Mouse (Mus musculus) midbrain, embryonic 15.5 days (tissue): Measurements from ENCODE around the gene Chchd6. TPM values are rescaled to one million over a fixed set of nuclear protein-coding genes. Genes with fewer than 3 reads are reported as not detected.

Source experiments
- ATAC-seq: fragments of 200-750 bp; cut with Nextera tagmentation; replicated peaks from 2 replicates; pipeline ENCODE4 v1.8.0; 2017; ENCODE audit warnings: moderate TSS enrichment
- H3K27ac ChIP-seq: fragments of 300-500 bp; sonication (generic); 2 replicates; pipeline ENCODE4 v1.5.1; 2015; ENCODE audit warnings: mild to moderate bottlenecking, inconsistent platforms
- H3K27me3 ChIP-seq: fragments of 300-500 bp; sonication (generic); replicated peaks from 2 replicates; pipeline ENCODE4 v1.6.1; 2015; ENCODE audit warnings: inconsistent platforms
- H3K36me3 ChIP-seq: fragments of 300-500 bp; sonication (generic); replicated peaks from 2 replicates; pipeline ENCODE4 v1.6.1; 2015; ENCODE audit warnings: inconsistent platforms
- H3K4me1 ChIP-seq: fragments of 300-500 bp; sonication (generic); 2 replicates; pipeline ENCODE4 v1.6.1; 2015; ENCODE audit warnings: inconsistent platforms
- H3K4me2 ChIP-seq: fragments of 300-500 bp; sonication (generic); 2 replicates; pipeline ENCODE4 v1.6.1; 2015; ENCODE audit warnings: inconsistent platforms, mild to moderate bottlenecking, moderate library complexity
- H3K4me3 ChIP-seq: fragments of 300-500 bp; sonication (generic); 2 replicates; pipeline ENCODE4 v1.5.1; 2015; ENCODE audit warnings: mild to moderate bottlenecking, inconsistent platforms
- H3K9ac ChIP-seq: fragments of 300-500 bp; sonication (generic); 2 replicates; pipeline ENCODE4 v1.6.1; 2015; ENCODE audit warnings: mild to moderate bottlenecking, inconsistent platforms
- H3K9me3 ChIP-seq: fragments of 300-500 bp; sonication (generic); 2 replicates; pipeline ENCODE4 v1.6.1; 2016; ENCODE audit warnings: inconsistent platforms
- WGBS: fragments of 180-500 bp; shearing (Covaris S2); methylation state at CpG from one replicate; pipeline ENCODE4 v1.1.7; 2015; ENCODE audit warnings: mixed read lengths; 5-methylcytosine and 5-hydroxymethylcytosine counted together
- polyA plus RNA-seq: library from polyadenylated mRNA; unstranded; fragments of >200 nt; fragmentation: Nextera tagmentation; extraction: Ambion mirVana; gene quantifications from 2 replicates; pipeline ENCODE4 v1.2.1, GENCODE M21; 2015

Chchd6 gene
- polyA plus RNA-seq, 1 experiment from 2014 or later: 173 TPM

DNA sequence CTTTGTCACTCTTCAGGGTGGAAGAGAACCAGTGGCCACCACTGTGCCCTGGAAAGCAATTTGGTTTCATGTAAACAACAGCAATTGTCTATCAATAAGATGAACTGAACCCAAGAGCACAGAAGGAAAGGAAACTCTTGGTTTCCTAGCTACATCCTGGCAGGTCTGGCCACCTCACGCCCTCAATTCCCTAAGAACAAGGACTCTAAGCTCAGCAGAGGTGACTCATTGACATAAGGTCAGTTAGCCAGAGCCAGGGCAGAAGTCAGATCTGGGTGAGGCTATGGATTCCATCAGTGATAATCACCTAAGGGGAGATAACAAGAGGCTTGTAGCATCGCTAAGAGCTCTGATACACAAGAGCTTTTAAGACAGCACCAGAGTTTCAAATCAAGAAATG, 137.9 kb downstream of the Chchd6 start:
- Histone ChIP-seq H3K4me3 (no peak overlapping the region), H3K4me1 (peaks cover 16% of the 10 kb centered on the region), H3K27me3 (no peaks in the 10 kb centered on the region), H3K27ac (no peak overlapping the region), H3K36me3 (no peaks in the 10 kb centered on the region), H3K4me2 (no peak overlapping the region), H3K9ac (no peak overlapping the region), H3K9me3 (no peaks in the 10 kb centered on the region)
- no peak for ATAC-seq
- 89% methylated on average over 2 of the region's 2 CpGs for WGBS

GRCm38 (mm10) chr6:89456409-89456961, 139.0 kb downstream of the Chchd6 start:
- H3K36me3 ChIP-seq: no peaks in the 10 kb centered on the region
- no peak overlapping the region for H3K27ac ChIP-seq
- no peak for ATAC-seq
- no peak overlapping the region for H3K4me2 ChIP-seq
- WGBS: 85% methylated on average over 1 of the region's 1 CpGs
- no peak overlapping the region for H3K9ac ChIP-seq
- H3K4me3 ChIP-seq: no peak overlapping the region
- no peaks in the 10 kb centered on the region for H3K27me3 ChIP-seq
- peaks cover 19% of the 10 kb centered on the region for H3K4me1 ChIP-seq
- no peaks in the 10 kb centered on the region for H3K9me3 ChIP-seq

- Histone ChIP-seq H3K4me2 (no peak overlapping the region), H3K36me3 (no peaks in the 10 kb centered on the region), H3K4me1 (peaks cover 19% of the 10 kb centered on the region), H3K27me3 (no peaks in the 10 kb centered on the region), H3K9ac (no peak overlapping the region), H3K27ac (no peak overlapping the region), H3K4me3 (no peak overlapping the region), H3K9me3 (no peaks in the 10 kb centered on the region)
- no peak for ATAC-seq
- 70% methylated on average over 4 of the region's 4 CpGs for WGBS
These were observed 139.9 kb downstream of the Chchd6 start for GRCm38 (mm10) chr6:89455523-89456000.

DNA sequence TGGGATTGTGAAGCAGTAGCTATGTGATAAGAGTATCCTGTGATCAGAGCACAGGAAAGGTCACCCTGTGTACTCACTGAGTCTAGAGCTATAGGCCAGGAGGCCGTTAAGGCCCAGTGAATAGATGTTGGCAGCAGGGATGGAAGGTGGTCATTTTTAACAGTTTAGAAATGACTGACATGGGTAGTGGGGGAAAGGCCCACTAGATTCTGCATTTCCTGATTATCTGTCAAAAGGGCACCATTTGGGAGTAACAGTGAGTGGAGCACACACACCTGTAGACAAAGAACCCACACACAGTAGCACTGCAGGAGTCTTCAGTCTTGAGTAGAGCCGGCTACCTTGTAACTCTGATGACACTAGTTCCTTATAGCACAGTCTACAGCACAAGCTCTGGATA, 141.0 kb downstream of the Chchd6 start:
- H3K4me3 ChIP-seq: no peak overlapping the region
- 94% methylated on average over 2 of the region's 2 CpGs for WGBS
- no peak overlapping the region for H3K9ac ChIP-seq
- H3K36me3 ChIP-seq: no peaks in the 10 kb centered on the region
- ATAC-seq: no peak
- no peaks in the 10 kb centered on the region for H3K27me3 ChIP-seq
- no peaks in the 10 kb centered on the region for H3K9me3 ChIP-seq
- H3K4me2 ChIP-seq: no peak overlapping the region
- H3K4me1 ChIP-seq: peaks cover 19% of the 10 kb centered on the region
- H3K27ac ChIP-seq: no peak overlapping the region; the same call in 1 of the 2 replicates

DNA sequence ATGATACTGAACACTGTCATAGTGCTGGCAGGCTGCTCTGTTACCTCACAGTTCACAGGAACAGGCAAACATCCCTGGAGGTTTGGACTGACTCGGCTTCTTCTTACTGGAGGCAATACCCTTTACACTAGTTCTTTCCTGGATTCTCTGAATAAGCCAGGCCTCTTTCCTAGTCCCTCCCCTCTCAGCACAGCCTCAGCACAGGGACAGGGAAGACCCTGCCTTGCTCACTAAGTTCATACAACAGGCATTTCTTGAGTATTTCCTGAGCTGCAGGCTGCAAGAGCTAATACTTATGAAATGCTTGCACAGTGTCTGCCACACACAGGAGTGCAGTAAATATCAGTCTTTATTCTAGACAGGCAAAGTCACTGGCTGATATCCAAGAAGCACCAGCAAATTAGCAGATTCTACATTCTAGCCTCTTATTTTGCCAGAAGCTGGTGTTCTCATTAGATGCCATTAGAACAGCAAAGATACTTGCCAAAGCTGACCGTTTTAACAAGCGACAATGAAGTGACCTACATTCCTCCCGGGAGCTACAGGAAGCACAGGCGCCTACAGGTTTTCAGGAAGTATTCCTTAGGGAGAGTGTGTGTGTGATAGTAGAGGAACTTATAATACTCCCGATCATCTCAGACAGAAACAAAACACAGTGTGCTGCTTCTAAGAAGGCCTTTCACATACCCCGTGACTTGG, 142.3 kb downstream of the Chchd6 start:
- peaks cover 19% of the 10 kb centered on the region for H3K4me1 ChIP-seq
- H3K36me3 ChIP-seq: no peaks in the 10 kb centered on the region
- H3K4me3 ChIP-seq: no peak overlapping the region
- 0 out of 2 replicates have a peak, but pooled peaks have one; percentile 57 for ATAC-seq
- H3K27me3 ChIP-seq: no peaks in the 10 kb centered on the region
- H3K27ac ChIP-seq: peak overlapping the region; percentile 68
- 49% methylated on average over 7 of the region's 7 CpGs for WGBS
- H3K4me2 ChIP-seq: no peak overlapping the region
- no peak overlapping the region for H3K9ac ChIP-seq
- no peaks in the 10 kb centered on the region for H3K9me3 ChIP-seq

- no peak overlapping the region for H3K4me3 ChIP-seq
- H3K4me2 ChIP-seq: no peak overlapping the region
- H3K27ac ChIP-seq: 0 out of 2 replicates have a peak overlapping the region, but pooled peaks have one; percentile 11
- no peak for ATAC-seq
- no peaks in the 10 kb centered on the region for H3K9me3 ChIP-seq
- no peaks in the 10 kb centered on the region for H3K27me3 ChIP-seq
- WGBS: 61% methylated on average over 6 of the region's 6 CpGs
- peaks cover 21% of the 10 kb centered on the region for H3K4me1 ChIP-seq
- no peaks in the 10 kb centered on the region for H3K36me3 ChIP-seq
- no peak overlapping the region for H3K9ac ChIP-seq
These were observed 143.1 kb downstream of the Chchd6 start for GRCm38 (mm10) chr6:89452356-89452755.

GRCm38 (mm10) chr6:89448736-89449135, 146.7 kb downstream of the Chchd6 start:
- Histone ChIP-seq H3K9me3 (no peaks in the 10 kb centered on the region), H3K27ac (no peak overlapping the region), H3K27me3 (no peaks in the 10 kb centered on the region), H3K9ac (no peak overlapping the region), H3K36me3 (no peaks in the 10 kb centered on the region), H3K4me1 (peaks cover 16% of the 10 kb centered on the region), H3K4me3 (no peak overlapping the region), H3K4me2 (no peak overlapping the region)
- no peak for ATAC-seq
- WGBS: 75% methylated on average over 3 of the region's 3 CpGs

GRCm38 (mm10) chr6:89440671-89441070, 154.8 kb downstream of the Chchd6 start:
- H3K27ac ChIP-seq: no peak overlapping the region
- 44% methylated on average over 4 of the region's 4 CpGs for WGBS

GRCm38 (mm10) chr6:89431920-89432482, 163.5 kb downstream of the Chchd6 start:
- Histone ChIP-seq H3K9me3 (no peaks in the 10 kb centered on the region), H3K27me3 (no peaks in the 10 kb centered on the region), H3K9ac (no peak overlapping the region), H3K4me3 (no peak overlapping the region), H3K36me3 (no peaks in the 10 kb centered on the region), H3K4me2 (no peak overlapping the region), H3K27ac (no peak overlapping the region), H3K4me1 (no peaks in the 10 kb centered on the region)
- no peak for ATAC-seq
- WGBS: 82% methylated on average over 2 of the region's 2 CpGs

More at GRCm38 (mm10) chr6:89440671-89441070, 154.8 kb downstream of the Chchd6 start:
- H3K4me2 ChIP-seq: no peak overlapping the region
- H3K27me3 ChIP-seq: no peaks in the 10 kb centered on the region
- no peak overlapping the region for H3K9ac ChIP-seq
- no peaks in the 10 kb centered on the region for H3K36me3 ChIP-seq
- H3K9me3 ChIP-seq: no peaks in the 10 kb centered on the region
- H3K4me1 ChIP-seq: peaks cover 4% of the 10 kb centered on the region; the same call in 1 of the 2 replicates
- no peak overlapping the region for H3K4me3 ChIP-seq
- 0 out of 2 replicates have a peak, but pooled peaks have one; percentile 24 for ATAC-seq

DNA sequence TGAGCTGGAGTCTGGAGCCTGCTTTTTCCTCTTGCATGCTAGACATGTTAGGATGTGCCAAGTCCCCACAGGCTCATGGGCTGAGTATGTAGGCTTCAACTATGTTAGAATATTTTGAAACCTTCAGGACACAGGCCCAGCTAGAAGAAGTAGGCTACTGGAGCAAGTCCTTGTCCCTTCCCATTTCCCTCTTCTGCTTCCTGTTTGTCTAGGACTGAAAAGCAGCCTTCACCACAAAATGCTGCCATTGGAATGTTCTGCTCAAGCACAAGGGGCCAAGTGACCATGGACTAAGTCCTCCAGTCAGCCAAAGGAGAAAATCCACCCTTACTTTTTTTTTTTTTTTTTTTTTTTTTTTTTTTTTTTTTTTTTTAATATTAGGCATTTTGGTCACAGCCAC, 164.7 kb downstream of the Chchd6 start:
- no peak for ATAC-seq
- H3K27ac ChIP-seq: no peak overlapping the region
- no peak overlapping the region for H3K4me2 ChIP-seq

GRCm38 (mm10) chr6:89428661-89429375, 166.6 kb downstream of the Chchd6 start:
- H3K27ac ChIP-seq: no peak overlapping the region
- H3K9me3 ChIP-seq: no peaks in the 10 kb centered on the region
- no peaks in the 10 kb centered on the region for H3K36me3 ChIP-seq
- no peak overlapping the region for H3K4me3 ChIP-seq
- ATAC-seq: no peak
- no peaks in the 10 kb centered on the region for H3K27me3 ChIP-seq
- H3K4me2 ChIP-seq: no peak overlapping the region
- 68% methylated on average over 2 of the region's 2 CpGs for WGBS
- H3K4me1 ChIP-seq: peaks cover 3% of the 10 kb centered on the region
- no peak overlapping the region for H3K9ac ChIP-seq

More for the DNA sequence above, 164.7 kb downstream of the Chchd6 start:
- H3K4me1 ChIP-seq: no peaks in the 10 kb centered on the region
- H3K9me3 ChIP-seq: no peaks in the 10 kb centered on the region
- H3K36me3 ChIP-seq: no peaks in the 10 kb centered on the region
- no peaks in the 10 kb centered on the region for H3K27me3 ChIP-seq
- H3K4me3 ChIP-seq: no peak overlapping the region
- H3K9ac ChIP-seq: no peak overlapping the region

- no peak overlapping the region for H3K27ac ChIP-seq
- ATAC-seq: no peak
- 82% methylated on average over 1 of the region's 1 CpGs for WGBS
These were observed 171.0 kb downstream of the Chchd6 start for GRCm38 (mm10) chr6:89424461-89424860.

More at GRCm38 (mm10) chr6:89424461-89424860, 171.0 kb downstream of the Chchd6 start:
- H3K36me3 ChIP-seq: no peaks in the 10 kb centered on the region
- no peak overlapping the region for H3K4me2 ChIP-seq
- no peak overlapping the region for H3K4me3 ChIP-seq
- no peaks in the 10 kb centered on the region for H3K9me3 ChIP-seq
- H3K9ac ChIP-seq: no peak overlapping the region
- H3K27me3 ChIP-seq: no peaks in the 10 kb centered on the region
- peaks cover 5% of the 10 kb centered on the region for H3K4me1 ChIP-seq
